Mouse (Mus musculus) ES-E14 (cell line): ENCODE results near the gene Hibadh.

Experiments used
- HCFC1 ChIP-seq: IDR thresholded peaks from 2 replicates; pipeline ENCODE4 v1.6.1; 2012; ENCODE audit warnings: low read length, inconsistent platforms, borderline replicate concordance; ENCODE audit not compliant: insufficient read depth
- MAFK ChIP-seq: IDR thresholded peaks from 2 replicates; pipeline ENCODE4 v1.6.1; 2014; ENCODE audit warnings: mild to moderate bottlenecking, low read depth, low read length, inconsistent platforms; ENCODE audit not compliant: insufficient read depth
- ZC3H11A ChIP-seq: IDR thresholded peaks from 2 replicates; pipeline ENCODE4 v1.6.1; 2012; ENCODE audit warnings: low read depth, mild to moderate bottlenecking, inconsistent platforms, low read length, borderline replicate concordance

GRCm38 (mm10) chr6:52680458-52681032, 40.4 kb upstream of the Hibadh start:
- no peak for TF ChIP-seq ZC3H11A
- no peak for TF ChIP-seq HCFC1
- TF ChIP-seq MAFK: no peak
